Mouse (Mus musculus): ENCODE results near the gene Senp3. TPM values are rescaled to one million over a fixed set of nuclear protein-coding genes. Genes with fewer than 3 reads are reported as not detected.
"Not testable (repeated sequence)": the region's sequence is repeated elsewhere in the genome, so short reads cannot be mapped to it uniquely, and the experiment has no call there.

The Senp3 gene
- total RNA-seq (2014; fragmentation: Nextera tagmentation) (96.1 and 117 TPM in 2 replicates), total RNA-seq (2017) (98.4 and 120 TPM in 2 replicates)

GRCm38 (mm10) chr11:69681314-69682208 is at the start of gene Senp3:
Gene Senp3, minus strand, starts transcription at chr11:69682084.
- ATAC-seq (replicated peaks; ENCODE audit: low FRiP score, low TSS enrichment, poor library complexity, severe bottlenecking): peak; percentile 84

- not testable (repeated sequence) for ATAC-seq (replicated peaks; ENCODE audit: low FRiP score, low TSS enrichment, poor library complexity, severe bottlenecking)
Measured at GRCm38 (mm10) chr11:69731408-69731807, 49.5 kb upstream of the Senp3 start.

GRCm38 (mm10) chr11:69729063-69729462 is 47.2 kb upstream of the Senp3 start:
- peak; percentile 65 for ATAC-seq (replicated peaks; ENCODE audit: low FRiP score, low TSS enrichment, poor library complexity, severe bottlenecking)

- ATAC-seq (replicated peaks; ENCODE audit: low FRiP score, low TSS enrichment, poor library complexity, severe bottlenecking): no peak
Measured at GRCm38 (mm10) chr11:69725951-69726350, 44.1 kb upstream of the Senp3 start.

- ATAC-seq (replicated peaks; ENCODE audit: low FRiP score, low TSS enrichment, poor library complexity, severe bottlenecking): no peak
Measured at GRCm38 (mm10) chr11:69723074-69723473, 41.2 kb upstream of the Senp3 start.

GRCm38 (mm10) chr11:69720852-69721251 is 39.0 kb upstream of the Senp3 start:
- ATAC-seq (replicated peaks; ENCODE audit: low FRiP score, low TSS enrichment, poor library complexity, severe bottlenecking): no peak

- ATAC-seq (replicated peaks; ENCODE audit: low FRiP score, low TSS enrichment, poor library complexity, severe bottlenecking): no peak
Measured at GRCm38 (mm10) chr11:69719423-69719822, 37.5 kb upstream of the Senp3 start.

- ATAC-seq (replicated peaks; ENCODE audit: low FRiP score, low TSS enrichment, poor library complexity, severe bottlenecking): no peak
Measured at GRCm38 (mm10) chr11:69718661-69719060, 36.8 kb upstream of the Senp3 start.

- ATAC-seq (replicated peaks; ENCODE audit: low FRiP score, low TSS enrichment, poor library complexity, severe bottlenecking): no peak
Measured at GRCm38 (mm10) chr11:69716953-69717352, 35.1 kb upstream of the Senp3 start.

GRCm38 (mm10) chr11:69715929-69716328 is 34.0 kb upstream of the Senp3 start:
- no peak for ATAC-seq (replicated peaks; ENCODE audit: low FRiP score, low TSS enrichment, poor library complexity, severe bottlenecking)

- no peak for ATAC-seq (replicated peaks; ENCODE audit: low FRiP score, low TSS enrichment, poor library complexity, severe bottlenecking)
Measured at GRCm38 (mm10) chr11:69715482-69715881, 33.6 kb upstream of the Senp3 start.

- no peak for ATAC-seq (replicated peaks; ENCODE audit: low FRiP score, low TSS enrichment, poor library complexity, severe bottlenecking)
Measured at GRCm38 (mm10) chr11:69714636-69715329, 32.9 kb upstream of the Senp3 start.

- no peak for ATAC-seq (replicated peaks; ENCODE audit: low FRiP score, low TSS enrichment, poor library complexity, severe bottlenecking)
Measured at GRCm38 (mm10) chr11:69712954-69713672, 31.2 kb upstream of the Senp3 start.

- ATAC-seq (replicated peaks; ENCODE audit: low FRiP score, low TSS enrichment, poor library complexity, severe bottlenecking): no peak
Measured at GRCm38 (mm10) chr11:69711082-69711481, 29.2 kb upstream of the Senp3 start.

GRCm38 (mm10) chr11:69710470-69710869 is 28.6 kb upstream of the Senp3 start:
- ATAC-seq (replicated peaks; ENCODE audit: low FRiP score, low TSS enrichment, poor library complexity, severe bottlenecking): no peak

GRCm38 (mm10) chr11:69709554-69710446 is 27.9 kb upstream of the Senp3 start:
- ATAC-seq (replicated peaks; ENCODE audit: low FRiP score, low TSS enrichment, poor library complexity, severe bottlenecking): peak; percentile 27; the same call in 1 of the 2 replicates

- no peak for ATAC-seq (replicated peaks; ENCODE audit: low FRiP score, low TSS enrichment, poor library complexity, severe bottlenecking)
Measured at GRCm38 (mm10) chr11:69708614-69709265, 26.9 kb upstream of the Senp3 start.

GRCm38 (mm10) chr11:69707873-69708381 is 26.0 kb upstream of the Senp3 start:
- ATAC-seq (replicated peaks; ENCODE audit: low FRiP score, low TSS enrichment, poor library complexity, severe bottlenecking): no peak
